10 mouse cellular contexts compared by ENCODE assay signal in the genomic region with DNA sequence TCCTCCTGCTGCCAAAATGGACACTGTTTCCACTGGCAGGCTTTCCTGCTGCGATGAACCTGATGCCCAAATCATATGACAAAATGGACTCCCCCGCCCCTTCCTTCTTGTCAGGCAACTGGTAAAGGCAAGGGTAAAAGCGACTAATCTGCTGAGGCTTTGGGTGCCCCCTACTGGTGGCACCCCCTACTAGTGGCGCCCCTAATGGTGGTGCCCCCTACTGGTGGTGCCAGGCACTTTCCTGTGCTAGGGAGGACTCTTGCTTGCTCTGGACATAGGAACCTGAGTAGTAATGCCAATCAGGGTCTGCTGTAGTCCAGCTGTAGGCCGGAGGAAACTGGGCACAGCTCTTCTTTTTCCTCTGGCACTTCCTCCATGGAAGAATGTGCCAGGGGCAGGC. TPM values are rescaled to one million over a fixed set of nuclear protein-coding genes. Genes with fewer than 3 reads are reported as not detected.
A peak's percentile ranks its signal among the peaks of the same experiment; 100 is the strongest.
DNase-seq lines count a peak whose midpoint lies in the region; ATAC-seq and TF ChIP-seq lines count a peak whose summit lies in the region.
"Had no signal": no experiment of that assay in that cellular context is flagged by ENCODE, and none has a peak within 500 bp of the region (broad histone marks: within the 10 kb centered on the region; RNA-seq: fewer than 3 reads in every experiment).

No protein-coding gene starts in this region.

- no peaks in the 10 kb centered on the region for H3K4me1 ChIP-seq in forebrain, postnatal 0 days (ENCODE audit: insufficient read depth)
- peaks cover 15% of the 10 kb centered on the region for H3K4me1 ChIP-seq in forebrain, embryonic 15.5 days
- no peaks in the 10 kb centered on the region for H3K4me1 ChIP-seq in midbrain, embryonic 14.5 days (ENCODE audit: control insufficient read depth, insufficient read depth, low read length)
- H3K4me1 ChIP-seq in midbrain, embryonic 16.5 days (ENCODE audit: control insufficient read depth, insufficient read depth, low read length), result peaks cover 9% of the 10 kb centered on the region
- no peaks in the 10 kb centered on the region for H3K4me1 ChIP-seq in embryonic fibroblast, embryonic 13.5 days (ENCODE audit: control insufficient read depth, insufficient read depth, low read length)
- no peaks in the 10 kb centered on the region for H3K4me1 ChIP-seq in lung, adult 2 months (ENCODE audit: control insufficient read depth, insufficient read depth, low read length)

- H3K9ac ChIP-seq in forebrain, postnatal 0 days, result no peak overlapping the region
- no peak overlapping the region for H3K9ac ChIP-seq in forebrain, embryonic 15.5 days (replicated peaks)
- no peak overlapping the region for H3K9ac ChIP-seq in midbrain, embryonic 14.5 days (replicated peaks; ENCODE audit: low read length)
- H3K9ac ChIP-seq in midbrain, embryonic 16.5 days (ENCODE audit: low read depth, low read length), result no peak overlapping the region
- H3K9ac ChIP-seq: heart, embryonic 13.5 days had no signal

- no peak overlapping the region for H3K27ac ChIP-seq in forebrain, postnatal 0 days (ENCODE audit: low read depth, low read length)
- no peak overlapping the region for H3K27ac ChIP-seq in forebrain, embryonic 15.5 days (replicated peaks)
- H3K27ac ChIP-seq in midbrain, embryonic 14.5 days (replicated peaks; ENCODE audit: low read depth, low read length), result no peak overlapping the region
- H3K27ac ChIP-seq in midbrain, embryonic 16.5 days (ENCODE audit: low read length), result no peak overlapping the region
- H3K27ac ChIP-seq in embryonic fibroblast, embryonic 13.5 days (ENCODE audit: insufficient read depth, low read length), result no peak overlapping the region
- H3K27ac ChIP-seq: heart, embryonic 13.5 days; macrophage had no signal

- no peak overlapping the region for H3K4me2 ChIP-seq in forebrain, postnatal 0 days (ENCODE audit: low read depth)
- H3K4me2 ChIP-seq in forebrain, embryonic 15.5 days (replicated peaks), result no peak overlapping the region
- no peak overlapping the region for H3K4me2 ChIP-seq in midbrain, embryonic 14.5 days (ENCODE audit: low read length)
- H3K4me2 ChIP-seq in midbrain, embryonic 16.5 days (ENCODE audit: low read length), result no peak overlapping the region
- H3K4me2 ChIP-seq: heart, embryonic 13.5 days had no signal

- no peaks in the 10 kb centered on the region for H3K27me3 ChIP-seq in forebrain, postnatal 0 days (ENCODE audit: insufficient read depth, low read length)
- H3K27me3 ChIP-seq in forebrain, embryonic 15.5 days, result no peaks in the 10 kb centered on the region
- no peaks in the 10 kb centered on the region for H3K27me3 ChIP-seq in midbrain, embryonic 14.5 days (ENCODE audit: control insufficient read depth, insufficient read depth, low read length)
- no peaks in the 10 kb centered on the region for H3K27me3 ChIP-seq in midbrain, embryonic 16.5 days (ENCODE audit: control insufficient read depth, insufficient read depth, low read depth, low read length)

- no peak overlapping the region for H3K4me3 ChIP-seq in forebrain, postnatal 0 days (ENCODE audit: low read depth, low read length)
- H3K4me3 ChIP-seq in forebrain, embryonic 15.5 days, result no peak overlapping the region
- H3K4me3 ChIP-seq in midbrain, embryonic 14.5 days (replicated peaks; ENCODE audit: low read depth, low read length), result no peak overlapping the region
- no peak overlapping the region for H3K4me3 ChIP-seq in midbrain, embryonic 16.5 days (ENCODE audit: low read depth, low read length)
- no peak overlapping the region for H3K4me3 ChIP-seq in embryonic fibroblast, embryonic 13.5 days (ENCODE audit: insufficient read depth, low read length)
- no peak overlapping the region for H3K4me3 ChIP-seq in lung, adult 2 months (replicated peaks; ENCODE audit: extremely low read depth, low read depth, low read length)
- H3K4me3 ChIP-seq: heart, embryonic 13.5 days had no signal

- H3K9me3 ChIP-seq in forebrain, postnatal 0 days (ENCODE audit: low read length), result no peaks in the 10 kb centered on the region
- H3K9me3 ChIP-seq in forebrain, embryonic 15.5 days, result no peaks in the 10 kb centered on the region
- H3K9me3 ChIP-seq in midbrain, embryonic 14.5 days (ENCODE audit: control insufficient read depth, low read length), result no peaks in the 10 kb centered on the region
- H3K9me3 ChIP-seq in midbrain, embryonic 16.5 days (replicated peaks; ENCODE audit: control insufficient read depth, low read length, poor library complexity, severe bottlenecking), result no peaks in the 10 kb centered on the region
- H3K9me3 ChIP-seq: heart, embryonic 13.5 days had no signal

- 62% methylated on average over 5 of the region's 5 CpGs for WGBS in forebrain, postnatal 0 days
- WGBS in forebrain, embryonic 15.5 days, result 55% methylated on average over 5 of the region's 5 CpGs
- 54% methylated on average over 5 of the region's 5 CpGs for WGBS in midbrain, embryonic 14.5 days
- WGBS in midbrain, embryonic 16.5 days, result 56% methylated on average over 5 of the region's 5 CpGs
- 49% methylated on average over 5 of the region's 5 CpGs for WGBS in lung, adult 2 months

- no peak for ATAC-seq in forebrain, postnatal 0 days
- no peak for ATAC-seq in forebrain, embryonic 15.5 days (replicated peaks)
- no peak for ATAC-seq in midbrain, embryonic 14.5 days (ENCODE audit: low FRiP score, low TSS enrichment)
- ATAC-seq in midbrain, embryonic 16.5 days, result no peak
- ATAC-seq in monocyte, adult 5-6 weeks (replicated peaks; ENCODE audit: insufficient number of reproducible peaks, low FRiP score, low TSS enrichment, poor library complexity, severe bottlenecking), result no peak

- H3K36me3 ChIP-seq in forebrain, postnatal 0 days (ENCODE audit: insufficient read depth), result no peaks in the 10 kb centered on the region
- H3K36me3 ChIP-seq in forebrain, embryonic 15.5 days, result no peaks in the 10 kb centered on the region
- H3K36me3 ChIP-seq in midbrain, embryonic 14.5 days (ENCODE audit: control insufficient read depth, insufficient read depth, low read length), result no peaks in the 10 kb centered on the region
- no peaks in the 10 kb centered on the region for H3K36me3 ChIP-seq in midbrain, embryonic 16.5 days (ENCODE audit: control insufficient read depth, insufficient read depth, low read length)
- H3K36me3 ChIP-seq: heart, embryonic 13.5 days had no signal

- peak; percentile 37 for DNase-seq in forebrain, postnatal 0 days
- peak; percentile 44 for DNase-seq in midbrain, embryonic 14.5 days
- DNase-seq in MN1 (ENCODE audit: low spot score), result peak; percentile 72
- peak; percentile 28 for DNase-seq in lung, adult 2 months

- peak; percentile 81 for TF ChIP-seq CTCF in forebrain, postnatal 0 days (IDR thresholded peaks at IDR 0.05; ENCODE audit: low read depth)
- peak; percentile 75 for TF ChIP-seq CTCF in embryonic fibroblast, embryonic 13.5 days (IDR thresholded peaks at IDR 0.05; ENCODE audit: borderline replicate concordance, insufficient read depth, low read length)
- TF ChIP-seq CTCF in lung, adult 2 months (IDR thresholded peaks at IDR 0.05; ENCODE audit: insufficient read depth, low read length), result peak; percentile 63

- TF ChIP-seq POLR2A in embryonic fibroblast, embryonic 13.5 days (IDR thresholded peaks at IDR 0.05; ENCODE audit: low read depth, low read length), result no peak
- no peak for TF ChIP-seq POLR2A in lung, adult 2 months (IDR thresholded peaks at IDR 0.05; ENCODE audit: borderline replicate concordance, extremely low read depth, low read depth, low read length)

RNA-seq across cellular contexts. Expression of a gene that starts 44.2 kb away (rescaled TPM):
- 5.5 and 6.5 TPM in 2 replicates for total RNA-seq in forebrain, postnatal 0 days (2014; rRNA removed)
- 2.6 and 3.5 TPM in 2 replicates for polyA plus RNA-seq in forebrain, postnatal 0 days (2015; fragmentation: Nextera tagmentation; extraction: Ambion mirVana)
- 5.0 and 5.5 TPM in 2 replicates for polyA plus RNA-seq in forebrain, embryonic 15.5 days (2015; fragmentation: Nextera tagmentation; extraction: Ambion mirVana)
- polyA plus RNA-seq in midbrain, embryonic 14.5 days (2014; fragmentation: Nextera tagmentation; extraction: Ambion mirVana), result 5.9 and 6.0 TPM in 2 replicates
- polyA plus RNA-seq in midbrain, embryonic 16.5 days (2015; fragmentation: Nextera tagmentation; extraction: Ambion mirVana), result 5.7 and 6.4 TPM in 2 replicates
- polyA plus RNA-seq in embryonic fibroblast, embryonic 13.5 days (2011; ENCODE audit: insufficient read length, low read depth, missing spikeins), result 2.4 and 4.0 TPM in 2 replicates
- polyA plus RNA-seq in lung, adult 2 months (2012; rRNA removed), result 3.1 and 3.8 TPM in 2 replicates
- 0.19 TPM in 1 of 3 replicates, not detected in the others for total RNA-seq in monocyte, adult 5-6 weeks (2017)

RNA-seq across cellular contexts. Expression of a gene that starts 45.4 kb away (rescaled TPM):
- 31.5 and 38.6 TPM in 2 replicates for total RNA-seq in forebrain, postnatal 0 days (2014; rRNA removed)
- 20.9 and 24.2 TPM in 2 replicates for polyA plus RNA-seq in forebrain, postnatal 0 days (2015; fragmentation: Nextera tagmentation; extraction: Ambion mirVana)
- 14.4 and 17.2 TPM in 2 replicates for polyA plus RNA-seq in forebrain, embryonic 15.5 days (2015; fragmentation: Nextera tagmentation; extraction: Ambion mirVana)
- polyA plus RNA-seq in midbrain, embryonic 14.5 days (2014; fragmentation: Nextera tagmentation; extraction: Ambion mirVana), result 23.6 and 26.9 TPM in 2 replicates
- polyA plus RNA-seq in midbrain, embryonic 16.5 days (2015; fragmentation: Nextera tagmentation; extraction: Ambion mirVana), result 23.6 and 29.8 TPM in 2 replicates
- polyA plus RNA-seq in embryonic fibroblast, embryonic 13.5 days (2011; ENCODE audit: insufficient read length, low read depth, missing spikeins), result 2.6 and 3.6 TPM in 2 replicates
- polyA plus RNA-seq in lung, adult 2 months (2012; rRNA removed), result 6.9 and 8.6 TPM in 2 replicates
- total RNA-seq in monocyte, adult 5-6 weeks (2017), result 75.3 to 156 TPM (median 133 TPM) in 3 replicates
